Mouse (Mus musculus) frontal cortex, postnatal 14 days (tissue): Measurements from ENCODE around the gene Fam183b.
A peak's percentile ranks its signal among the peaks of the same experiment; 100 is the strongest.
"Not testable (repeated sequence)": the region's sequence is repeated elsewhere in the genome, so short reads cannot be mapped to it uniquely, and the experiment has no call there.

Experiments used
- DNase-seq, 2 experiments: peaks; one replicate each; pipeline ENCODE4 v3.0.0; 2022; ENCODE audit warnings: low spot score in 2 of 2

Gene Fam183b

DNA sequence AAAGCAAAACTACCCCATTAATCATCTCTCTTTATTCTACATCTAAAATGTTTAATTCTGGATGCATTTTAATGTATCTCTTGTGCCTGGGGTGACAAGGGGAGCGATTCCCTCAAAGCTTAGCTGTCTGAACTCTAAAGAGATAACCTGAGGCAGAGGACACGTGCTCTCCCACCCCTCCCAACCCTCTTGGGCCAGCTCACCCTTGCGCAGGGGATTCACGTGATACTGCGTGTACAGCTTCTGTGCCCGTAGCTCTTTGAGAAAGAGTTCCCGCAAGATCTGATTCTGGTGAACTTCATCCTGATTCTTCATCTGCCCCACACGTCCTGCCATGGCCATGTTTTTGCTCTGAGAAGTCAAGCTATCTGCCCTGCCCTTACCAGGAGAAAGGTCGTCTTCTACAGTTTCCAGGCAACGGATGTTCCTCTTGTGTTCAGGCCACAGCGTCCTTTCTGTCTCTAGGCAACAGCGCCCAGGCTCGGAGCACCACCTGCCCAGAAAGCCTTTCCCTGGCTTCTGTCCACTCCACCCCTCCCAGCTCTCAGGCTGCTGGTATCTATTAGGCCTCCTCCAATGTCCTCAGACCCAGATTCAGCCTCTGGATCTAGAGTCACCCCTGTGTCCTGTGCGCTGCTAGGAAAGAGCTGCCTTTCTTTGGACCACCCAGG lies at the start of gene Fam183b:
Gene Fam183b (minus strand): TSS at position 403 of the 671 bp plus-strand sequence.
- no peak for DNase-seq

DNA sequence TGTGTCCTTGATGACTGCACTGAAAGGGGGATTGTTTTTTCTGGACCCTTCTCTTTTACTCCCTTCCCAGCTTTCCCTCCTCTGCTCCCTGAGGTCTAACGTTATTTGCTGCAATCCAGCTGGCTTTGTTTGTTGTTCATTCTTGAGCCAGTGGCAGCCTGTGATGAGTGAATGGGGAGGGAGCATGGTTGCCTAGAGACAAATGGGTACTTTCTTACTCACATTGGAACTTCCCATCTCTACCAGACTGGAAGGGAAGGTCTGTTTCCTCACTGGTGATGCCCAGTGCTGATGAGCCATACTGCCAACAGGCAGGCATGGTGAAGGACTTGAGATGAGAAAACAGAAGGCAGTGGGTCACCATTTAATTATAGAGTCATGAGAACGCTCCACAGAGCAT lies 48.0 kb upstream of the Fam183b start:
- DNase-seq, result no peak

- DNase-seq, result no peak
These were observed 45.9 kb upstream of the Fam183b start for GRCm38 (mm10) chr11:58847636-58848035.

- peak; percentile 82 for DNase-seq
These were observed 45.2 kb upstream of the Fam183b start, which contains the start of gene Gm12258 for GRCm38 (mm10) chr11:58846919-58847461. Gene Gm12258 (plus strand): TSS chr11:58847158.

DNA sequence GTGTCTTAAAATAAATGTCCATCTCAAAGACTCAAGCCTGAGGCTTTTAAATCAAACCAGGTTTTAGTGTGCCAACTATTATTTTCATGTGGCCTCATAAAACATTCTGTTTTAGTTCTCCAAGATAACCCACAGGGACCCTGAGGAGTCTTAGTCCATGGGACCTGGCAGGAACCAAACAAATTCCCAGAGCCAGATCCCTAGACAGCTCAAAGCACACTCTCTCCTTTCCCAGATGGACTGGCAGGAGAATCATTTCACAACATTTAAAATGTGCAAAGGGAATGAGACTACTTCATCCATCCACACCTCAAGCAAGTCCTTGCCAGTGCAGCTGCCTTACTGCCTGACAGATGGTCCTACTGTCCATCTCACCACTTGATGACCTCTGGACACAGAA lies 37.2 kb upstream of the Fam183b start, which contains the start of gene Olfr311:
Gene Olfr311 (plus strand): TSS at position 301 of the 400 bp plus-strand sequence.
- not testable (repeated sequence) for DNase-seq

GRCm38 (mm10) chr11:58832541-58832940 lies 30.8 kb upstream of the Fam183b start:
- DNase-seq, result not testable (repeated sequence)

GRCm38 (mm10) chr11:58829764-58830163 lies 28.0 kb upstream of the Fam183b start:
- no peak for DNase-seq

DNA sequence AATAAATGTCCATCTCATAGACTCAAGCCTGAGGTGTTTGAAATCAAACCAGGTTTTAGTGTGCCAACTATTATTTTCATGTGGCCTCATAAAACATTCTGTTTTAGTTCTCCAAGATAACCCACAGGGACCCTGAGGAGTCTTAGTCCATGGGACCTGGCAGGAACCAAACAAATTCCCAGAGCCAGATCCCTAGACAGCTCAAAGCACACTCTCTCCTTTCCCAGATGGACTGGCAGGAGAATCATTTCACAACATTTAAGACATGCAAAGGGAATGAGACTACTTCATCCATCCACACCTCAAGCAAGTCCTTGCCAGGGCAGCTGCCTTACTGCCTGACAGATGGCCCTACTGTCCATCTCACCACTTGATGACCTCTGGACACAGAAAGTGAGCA lies 27.2 kb upstream of the Fam183b start, which contains the start of gene Olfr312:
Gene Olfr312 (plus strand): TSS at position 301 of the 400 bp plus-strand sequence.
- not testable (repeated sequence) for DNase-seq

DNA sequence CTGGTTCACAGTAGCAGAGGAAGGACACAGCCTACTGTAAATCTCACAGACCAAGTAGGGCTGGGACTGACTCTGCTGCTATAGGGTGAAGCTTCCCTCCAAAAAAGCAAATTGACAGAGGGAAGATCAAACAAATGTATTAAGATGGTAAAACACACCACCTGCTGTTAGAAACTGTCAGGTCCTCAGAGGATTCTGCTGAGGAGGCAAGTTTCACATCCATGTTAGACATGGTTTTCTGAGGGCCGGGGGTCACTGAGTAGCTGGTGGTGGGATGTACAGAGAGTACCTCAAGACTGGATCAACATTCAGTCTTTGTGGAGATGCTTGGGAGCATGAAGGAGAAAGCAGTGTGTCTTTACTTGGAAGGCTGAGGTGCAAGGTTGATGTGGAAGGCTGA lies 13.9 kb upstream of the Fam183b start:
- DNase-seq, result no peak

- not testable (repeated sequence) for DNase-seq
These were observed 12.9 kb upstream of the Fam183b start, which contains the start of gene Olfr313 for GRCm38 (mm10) chr11:58814700-58815099. Gene Olfr313 (plus strand): TSS chr11:58815000.

GRCm38 (mm10) chr11:58812001-58812400 lies 10.2 kb upstream of the Fam183b start:
- no peak for DNase-seq

DNA sequence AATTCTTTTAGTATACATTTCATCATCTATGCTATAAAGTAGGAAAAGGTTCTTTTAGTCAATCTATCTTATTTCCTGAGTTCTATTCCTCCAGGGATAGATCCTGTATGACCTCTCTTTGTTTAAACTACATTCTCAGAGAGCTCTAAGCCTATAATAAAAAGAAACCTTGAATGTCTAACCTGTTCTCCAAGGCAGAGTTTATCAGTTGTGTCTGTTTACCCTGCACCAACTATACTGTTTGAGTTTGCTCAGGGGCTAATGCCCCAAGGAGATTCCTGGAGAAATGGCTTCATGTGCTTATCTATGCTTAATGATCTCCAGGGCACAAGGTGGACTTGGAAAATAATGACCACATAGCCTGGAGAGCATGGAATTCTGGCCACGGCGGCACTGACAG lies 2.6 kb upstream of the Fam183b start:
- DNase-seq, result no peak

DNA sequence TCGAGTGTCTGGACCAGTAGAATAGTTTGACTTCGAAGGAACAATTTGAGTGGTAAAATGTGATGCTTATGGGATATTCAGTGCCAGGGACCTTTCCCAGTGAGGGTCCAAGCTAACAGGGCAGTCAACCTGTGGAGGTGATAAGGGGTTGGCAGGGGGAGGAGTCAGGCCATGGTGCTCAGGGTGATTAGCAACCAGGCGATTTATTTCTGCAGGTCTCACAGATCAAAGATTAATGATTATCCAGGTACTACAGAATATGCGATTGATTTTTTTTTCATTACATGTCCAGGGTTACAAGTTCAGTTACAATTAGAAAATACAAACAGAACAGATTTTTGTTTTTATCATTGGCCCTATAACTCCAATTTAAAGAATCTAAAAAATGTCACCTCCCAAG lies 2.1 kb upstream of the Fam183b start:
- no peak for DNase-seq

- DNase-seq, result no peak
These were observed 2.0 kb downstream of the Fam183b start for GRCm38 (mm10) chr11:58799747-58800146.

GRCm38 (mm10) chr11:58796850-58797249 lies 4.9 kb downstream of the Fam183b start:
- peak; percentile 42 to 46 for DNase-seq

DNA sequence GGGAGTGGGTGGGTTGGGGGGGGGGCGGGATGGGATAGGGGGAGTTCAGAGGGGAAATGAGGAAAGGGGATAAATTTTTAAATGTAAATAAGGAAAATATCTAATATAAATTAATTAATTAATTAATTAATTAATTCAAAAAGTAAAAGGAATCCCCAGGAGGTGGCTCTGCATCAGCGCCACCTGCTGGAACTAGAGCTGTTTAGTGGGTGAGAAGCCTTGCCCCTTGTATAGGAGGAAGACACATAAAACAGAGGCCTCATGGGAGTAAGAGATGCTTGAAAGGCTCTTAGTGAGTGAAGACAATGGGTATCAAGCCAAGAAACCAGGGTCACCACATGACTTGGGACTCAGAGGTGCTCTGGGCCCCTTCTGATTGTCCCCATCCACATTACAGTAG lies 5.9 kb downstream of the Fam183b start:
- DNase-seq, result no peak

- no peak for DNase-seq
These were observed 11.1 kb downstream of the Fam183b start for GRCm38 (mm10) chr11:58790646-58791045.

GRCm38 (mm10) chr11:58790053-58790452 lies 11.7 kb downstream of the Fam183b start:
- DNase-seq, result no peak

DNA sequence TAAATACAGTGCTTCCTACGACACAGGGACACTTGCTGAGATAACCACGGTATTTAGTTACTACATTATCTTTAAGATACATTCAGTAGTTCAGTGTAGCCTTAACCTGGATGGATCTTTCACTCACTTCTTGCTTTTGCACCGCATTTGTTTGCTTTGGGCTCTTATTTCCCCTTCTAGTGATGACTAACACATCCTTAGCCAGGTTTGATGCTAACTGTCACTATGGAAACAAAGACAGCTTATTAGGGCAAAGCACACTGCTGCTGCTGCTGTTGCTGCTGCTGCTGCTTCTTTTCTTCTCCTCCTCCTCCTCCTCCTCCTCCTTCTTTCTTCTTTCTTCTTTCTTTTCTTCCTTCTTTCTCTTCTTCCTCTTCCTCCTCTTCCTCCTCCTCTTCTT lies 12.2 kb downstream of the Fam183b start:
- DNase-seq, result no peak

- DNase-seq, result no peak
These were observed 13.4 kb downstream of the Fam183b start for GRCm38 (mm10) chr11:58788346-58788745.

GRCm38 (mm10) chr11:58787651-58788050 lies 14.1 kb downstream of the Fam183b start:
- no peak for DNase-seq

DNA sequence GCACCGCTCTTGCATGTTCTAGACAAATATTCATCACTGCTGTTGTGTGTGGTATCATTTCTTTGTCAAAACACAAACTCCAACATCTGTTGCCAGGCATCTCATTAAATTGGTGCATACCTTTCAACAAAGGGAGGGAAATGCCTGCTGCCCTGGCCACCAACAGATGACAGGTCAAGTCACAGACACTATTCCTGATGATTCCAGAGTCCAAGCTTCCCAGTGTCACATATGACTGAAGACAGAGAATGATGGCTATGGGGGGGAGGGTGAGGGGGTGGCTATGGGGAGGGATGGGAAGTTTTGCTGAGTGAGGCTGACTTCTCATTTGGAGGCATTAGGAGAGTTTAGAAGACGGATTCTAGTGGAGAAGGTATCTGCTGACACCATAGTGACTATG lies 17.6 kb downstream of the Fam183b start:
- no peak for DNase-seq

DNA sequence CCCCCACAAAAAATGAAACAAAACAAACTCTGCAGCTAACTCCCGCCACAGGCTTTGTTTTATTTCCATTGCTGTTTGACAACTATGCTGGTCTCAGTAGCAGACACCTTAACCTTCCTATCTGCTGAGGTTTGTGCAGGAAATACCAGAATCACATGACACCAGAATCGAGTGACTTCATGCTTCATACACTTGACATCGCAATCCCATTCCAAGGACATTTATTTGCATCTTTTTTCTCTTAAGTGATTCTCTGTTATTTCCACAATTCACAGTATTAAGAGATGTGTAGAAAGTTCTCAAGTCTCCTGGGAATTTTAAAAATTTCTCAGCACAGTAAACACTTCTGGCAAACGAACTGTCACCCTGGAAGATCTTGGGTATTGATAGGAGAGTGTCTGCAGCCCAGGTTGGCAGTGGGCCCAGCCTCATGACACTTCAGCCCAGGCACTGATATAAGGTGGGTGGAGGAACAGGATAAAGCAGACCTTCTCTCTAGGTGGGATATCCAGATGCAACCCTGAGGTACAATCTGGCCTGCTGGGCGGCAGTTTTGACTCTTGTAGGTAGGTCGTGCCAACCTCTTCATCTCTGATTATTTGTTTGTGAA lies 19.2 kb downstream of the Fam183b start, which contains the start of gene Olfr314:
Gene Olfr314 (plus strand): TSS at position 473 of the 610 bp plus-strand sequence.
- no peak for DNase-seq
